Mouse (Mus musculus): ENCODE results near the gene Apoc4. TPM values are rescaled to one million over a fixed set of nuclear protein-coding genes. Genes with fewer than 3 reads are reported as not detected.

Gene Apoc4
- not detected in 2 replicates for polyA plus RNA-seq (2015; fragmentation: Nextera tagmentation; extraction: Ambion mirVana)

DNA sequence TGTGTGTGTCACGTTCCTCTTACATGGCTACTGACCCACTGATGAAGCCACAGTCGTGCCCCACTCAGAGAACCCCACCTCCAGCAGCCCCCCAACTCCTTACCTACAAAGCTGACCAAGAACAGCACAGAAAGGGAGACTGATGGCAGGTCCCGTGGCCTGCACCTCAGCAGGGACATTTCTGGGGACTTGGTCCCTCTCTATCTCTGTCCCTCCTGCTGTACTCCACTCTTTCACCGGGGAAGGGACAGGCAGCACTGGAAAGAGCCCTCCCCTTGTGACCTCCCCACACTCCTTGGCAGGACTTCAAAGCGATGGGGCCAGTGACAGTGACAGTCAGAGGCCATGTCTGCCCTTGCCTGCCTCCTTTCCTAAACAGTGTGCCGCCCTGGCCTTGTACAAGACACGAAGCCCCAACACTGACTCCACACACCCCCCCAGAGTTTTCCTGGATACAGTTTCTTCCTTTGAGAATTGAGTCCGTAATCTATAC is at the start of gene Apoc4, which contains the start of gene Gm44805:
Gene Apoc4 (minus strand): TSS at position 278 of the 493 bp plus-strand sequence.
Gene Gm44805 (minus strand): TSS at position 222 of the 493 bp plus-strand sequence.

DNA sequence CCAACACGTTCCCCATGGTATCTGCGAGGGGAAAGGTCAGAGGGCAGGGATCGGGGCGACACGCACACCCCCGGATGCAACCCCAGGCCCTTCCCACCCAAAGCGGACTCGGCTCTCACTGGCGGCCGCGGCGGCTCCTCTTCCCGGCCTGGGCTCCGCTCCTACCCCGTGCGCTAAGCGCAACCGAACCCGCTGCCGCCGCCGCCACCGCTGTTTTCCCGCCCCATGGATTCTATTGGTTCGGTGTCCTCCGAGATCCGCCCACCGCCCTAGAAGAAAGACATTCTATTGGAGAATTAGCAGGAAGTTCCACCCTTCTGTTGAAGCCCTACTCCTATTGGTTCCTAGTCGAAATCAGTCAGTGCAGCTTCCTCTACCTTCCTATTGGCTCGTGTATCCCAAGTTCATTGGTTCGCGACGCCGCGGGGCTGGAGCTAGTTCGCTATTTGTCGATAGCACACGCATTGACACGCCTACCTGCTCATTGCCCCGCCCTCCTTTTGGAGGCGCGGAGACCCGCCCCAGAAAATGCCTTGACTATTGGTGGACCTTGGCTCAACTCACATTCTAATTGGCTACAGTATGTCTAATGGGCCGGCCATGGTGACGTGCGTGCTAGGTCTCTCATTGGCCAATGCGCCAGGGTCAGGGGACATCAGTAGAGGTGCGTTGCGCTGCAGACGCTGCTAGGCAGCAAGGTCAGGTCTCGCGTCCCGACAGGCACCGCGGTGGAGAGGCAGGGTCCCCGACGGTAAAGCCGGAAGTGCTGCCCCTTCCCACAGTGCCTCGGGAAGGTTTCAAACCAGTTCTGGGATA is 34.2 kb upstream of the Apoc4 start, which contains the start of gene Tomm40:
Gene Tomm40 (minus strand): TSS at position 200 of the 816 bp plus-strand sequence.

DNA sequence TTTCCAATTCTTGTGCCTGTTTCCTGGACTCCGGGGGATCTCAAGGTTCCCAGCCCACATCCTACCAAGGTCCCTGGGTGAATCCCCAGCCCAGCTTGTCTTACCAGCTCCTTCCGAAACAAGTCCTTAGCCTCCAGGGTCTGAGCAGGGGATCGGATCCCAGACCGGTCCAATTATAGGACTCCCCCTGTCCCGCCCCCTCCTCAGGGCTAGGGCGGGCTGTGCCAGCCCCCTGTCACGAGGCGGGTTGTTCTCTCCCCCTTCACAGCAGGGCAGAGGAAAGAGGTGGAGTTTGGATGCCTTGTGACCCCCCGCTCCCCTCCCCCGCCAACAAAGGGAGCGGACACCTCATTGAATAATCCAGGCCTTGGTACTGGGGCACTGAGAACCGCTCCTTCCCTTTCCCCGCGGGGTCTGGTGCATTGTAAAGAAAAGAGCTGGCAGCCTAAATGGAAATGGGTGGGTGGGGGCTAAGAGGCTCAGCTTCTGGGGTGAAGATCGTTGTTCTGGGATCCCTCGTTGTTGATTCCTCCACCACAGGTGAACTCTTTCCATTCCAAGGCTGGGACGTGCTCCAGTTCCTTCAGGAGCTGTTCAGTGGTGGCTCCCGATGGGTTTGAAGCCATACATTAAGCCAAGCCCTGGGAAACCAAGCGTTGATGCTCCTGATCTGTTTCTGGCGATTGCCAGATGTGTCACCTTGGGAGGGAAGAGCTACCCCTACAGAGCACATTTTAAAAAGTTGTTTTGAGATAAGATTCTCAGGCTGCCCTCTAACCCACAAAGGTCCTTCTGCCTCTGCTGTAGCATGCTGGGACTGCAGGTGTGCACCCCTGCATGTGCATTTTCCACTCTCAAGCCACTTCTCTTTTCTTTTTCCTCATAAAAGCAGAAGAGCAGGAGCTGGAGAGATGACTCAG is 17.9 kb upstream of the Apoc4 start, which contains the start of gene Apoe:
Gene Apoe (minus strand): TSS at position 282 of the 920 bp plus-strand sequence.

DNA sequence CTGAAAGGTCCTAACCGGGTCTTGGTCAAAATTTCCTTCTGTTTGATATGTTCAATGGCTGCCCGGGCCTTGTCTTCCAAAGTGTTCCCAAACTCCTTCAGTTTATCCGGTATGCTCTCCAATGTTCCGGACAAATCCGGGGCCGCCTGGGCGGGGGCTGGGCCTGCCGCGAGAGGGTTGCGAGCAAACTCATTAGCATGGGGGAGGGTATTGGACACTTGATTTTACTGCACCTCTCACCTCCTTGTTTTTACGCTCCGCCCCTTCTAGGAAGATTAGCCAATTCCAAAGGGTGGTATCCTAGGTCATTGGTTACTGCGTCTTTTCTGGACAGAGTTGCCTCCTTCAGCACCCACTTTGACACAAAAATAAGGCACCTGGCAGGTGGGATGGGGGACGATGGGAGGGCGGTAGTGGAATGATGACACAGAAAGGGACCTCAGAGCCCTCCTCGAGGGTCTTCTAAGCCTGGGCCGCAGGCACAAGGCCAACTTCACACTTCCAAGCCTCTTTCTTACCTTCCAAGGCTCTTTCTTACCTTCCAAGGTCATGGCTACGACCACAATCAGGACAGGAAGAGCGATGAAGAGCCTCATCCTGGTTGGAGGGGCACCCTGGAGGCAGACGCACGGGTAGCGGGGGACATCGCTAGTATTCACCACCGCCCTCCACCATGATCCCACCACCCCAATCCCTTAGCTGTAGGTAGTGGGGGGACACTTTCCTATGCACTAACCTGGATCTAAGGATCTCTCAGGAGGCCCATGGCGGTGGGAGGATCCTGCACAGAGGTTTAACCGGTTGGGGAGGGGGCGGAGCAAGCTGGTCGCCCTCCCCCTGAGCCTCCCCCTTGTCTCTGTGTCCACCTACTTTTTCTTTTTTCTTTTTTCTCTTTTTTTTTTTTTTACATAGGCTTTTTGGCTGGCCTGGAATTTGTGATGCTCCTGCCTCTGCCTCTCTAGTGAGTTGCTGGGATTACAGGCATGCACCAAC is 10.9 kb upstream of the Apoc4 start, which contains the start of gene Apoc1:
Gene Apoc1 (minus strand): TSS at position 788 of the 993 bp plus-strand sequence.

DNA sequence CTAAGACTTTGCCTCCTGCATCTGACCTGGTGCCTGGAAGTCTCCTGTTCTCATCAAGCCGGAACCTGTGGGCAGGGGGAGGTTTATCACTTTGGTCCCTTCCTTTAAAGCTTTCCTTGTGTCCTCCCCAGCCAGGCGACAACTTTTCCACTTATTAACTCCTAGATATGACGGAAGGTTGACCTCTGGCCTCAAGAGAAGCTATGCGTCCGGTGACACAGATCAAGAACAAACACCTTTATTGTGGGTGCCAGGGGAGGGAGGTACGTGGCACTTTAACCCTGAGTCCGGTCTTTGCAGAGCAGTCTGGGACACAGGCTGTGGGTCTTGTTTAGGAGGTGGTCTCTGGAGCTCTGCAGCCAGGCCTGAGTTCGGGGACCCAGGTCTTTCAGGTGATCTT is 3.4 kb downstream of the Apoc4 start, which contains the start of gene Apoc2:
Gene Apoc2 (minus strand): TSS at position 70 of the 400 bp plus-strand sequence.

DNA sequence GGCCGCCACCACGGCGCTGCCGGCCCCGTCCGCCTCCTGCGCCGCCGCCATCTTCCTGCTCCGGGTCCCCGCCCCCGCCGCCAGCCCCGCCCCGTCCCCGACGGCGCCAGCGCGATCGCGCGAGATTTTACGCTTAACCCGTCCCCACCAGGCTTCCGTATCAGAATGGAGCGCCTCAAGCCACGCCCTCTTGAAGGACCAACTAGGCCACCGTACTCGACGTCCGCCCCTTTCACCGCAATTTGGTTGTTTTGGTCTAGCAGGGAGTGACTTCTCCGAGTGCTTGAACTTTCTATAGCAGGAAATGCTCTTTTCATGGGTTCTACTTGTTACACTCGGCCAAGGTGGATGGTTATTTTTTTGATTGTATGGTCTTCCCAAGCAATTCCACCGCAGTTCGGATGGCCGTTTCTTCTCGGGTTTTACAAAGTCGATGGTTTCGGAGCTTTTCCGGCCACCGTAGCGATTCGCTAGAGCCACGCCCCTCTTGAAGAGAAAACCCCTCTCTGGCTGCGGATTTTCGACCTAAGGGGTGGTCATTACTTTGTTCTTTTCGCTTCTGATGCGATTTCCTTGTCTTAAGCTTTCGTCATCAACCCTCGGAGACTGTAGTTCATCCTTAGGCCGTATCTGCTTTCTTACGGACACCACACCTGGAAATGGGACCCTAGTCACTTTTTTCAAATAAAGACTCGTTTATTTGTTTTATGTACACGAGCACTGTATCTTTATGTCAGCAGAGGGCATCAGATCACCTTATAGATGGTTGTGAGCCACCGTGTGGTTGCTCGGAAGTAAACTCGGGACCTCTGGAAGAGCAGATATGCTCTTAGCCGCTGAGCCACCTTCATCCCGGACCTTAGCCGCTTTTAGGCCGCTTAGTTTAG is 16.1 kb downstream of the Apoc4 start, which contains the start of gene Clptm1:
Gene Clptm1 (minus strand): TSS at position 79 of the 887 bp plus-strand sequence.

DNA sequence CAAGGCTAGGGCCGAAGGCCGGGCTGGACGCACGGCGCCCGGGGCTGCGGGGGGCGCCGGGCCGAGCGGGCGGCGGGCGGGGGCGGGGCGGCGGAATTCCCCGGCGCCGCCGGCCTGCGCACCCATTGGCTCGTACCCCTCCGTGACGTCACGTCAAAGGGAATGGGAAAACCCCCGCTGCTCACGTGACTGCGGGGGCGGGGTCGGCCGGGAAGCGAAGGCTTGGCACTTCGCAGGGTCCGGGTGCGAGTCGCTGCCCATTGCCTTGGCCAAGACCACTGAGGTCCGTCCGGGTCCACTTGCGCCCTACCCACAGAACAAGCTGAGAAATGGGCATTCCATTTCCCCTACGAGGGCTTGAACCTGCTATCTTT is 51.9 kb downstream of the Apoc4 start, which contains the start of gene Relb:
Gene Relb (minus strand): TSS at position 78 of the 374 bp plus-strand sequence.

Other genes with a start within 250 kb of the Apoc4 start
- 20.9 and 23.9 TPM in 2 replicates for gene Mark4, start 222.7 kb downstream of the Apoc4 start, polyA plus RNA-seq (2015; fragmentation: Nextera tagmentation; extraction: Ambion mirVana)
- gene Exoc3l2, start 218.1 kb downstream of the Apoc4 start, polyA plus RNA-seq (2015; fragmentation: Nextera tagmentation; extraction: Ambion mirVana): 3.6 and 3.9 TPM in 2 replicates
- gene Bloc1s3, start 173.1 kb downstream of the Apoc4 start, polyA plus RNA-seq (2015; fragmentation: Nextera tagmentation; extraction: Ambion mirVana): 4.4 and 5.5 TPM in 2 replicates
- gene Trappc6a, start 173.1 kb downstream of the Apoc4 start, polyA plus RNA-seq (2015; fragmentation: Nextera tagmentation; extraction: Ambion mirVana): 36.9 and 39.7 TPM in 2 replicates
- 1.4 and 2.5 TPM in 2 replicates for gene Nkpd1, start 163.6 kb downstream of the Apoc4 start, polyA plus RNA-seq (2015; fragmentation: Nextera tagmentation; extraction: Ambion mirVana)
- 40.4 and 42.7 TPM in 2 replicates for gene Ppp1r37, start 118.4 kb downstream of the Apoc4 start, polyA plus RNA-seq (2015; fragmentation: Nextera tagmentation; extraction: Ambion mirVana)
- gene Zfp296, start 104.2 kb downstream of the Apoc4 start, polyA plus RNA-seq (2015; fragmentation: Nextera tagmentation; extraction: Ambion mirVana): 0.15 TPM in 1 of 2 replicates, not detected in the other
- gene Gemin7, start 103.9 kb downstream of the Apoc4 start, polyA plus RNA-seq (2015; fragmentation: Nextera tagmentation; extraction: Ambion mirVana): 160 and 163 TPM in 2 replicates
- gene Clasrp, start 77.0 kb downstream of the Apoc4 start, polyA plus RNA-seq (2015; fragmentation: Nextera tagmentation; extraction: Ambion mirVana): 58.6 and 67.4 TPM in 2 replicates
- 8.2 and 9.2 TPM in 2 replicates for gene Relb, start 52.0 kb downstream of the Apoc4 start, polyA plus RNA-seq (2015; fragmentation: Nextera tagmentation; extraction: Ambion mirVana)
- gene Clptm1, start 16.4 kb downstream of the Apoc4 start, polyA plus RNA-seq (2015; fragmentation: Nextera tagmentation; extraction: Ambion mirVana): 168 and 169 TPM in 2 replicates
- gene Apoc2, start 3.5 kb downstream of the Apoc4 start, polyA plus RNA-seq (2015; fragmentation: Nextera tagmentation; extraction: Ambion mirVana): 0.68 and 1.0 TPM in 2 replicates
- not detected in 2 replicates for gene Gm44805, start 56 bp downstream of the Apoc4 start, polyA plus RNA-seq (2015; fragmentation: Nextera tagmentation; extraction: Ambion mirVana)
- 20.8 and 34.8 TPM in 2 replicates for gene Apoc1, start 11.2 kb upstream of the Apoc4 start, polyA plus RNA-seq (2015; fragmentation: Nextera tagmentation; extraction: Ambion mirVana)
- gene Apoe, start 17.7 kb upstream of the Apoc4 start, polyA plus RNA-seq (2015; fragmentation: Nextera tagmentation; extraction: Ambion mirVana): 4,011 and 4,143 TPM in 2 replicates
- gene Tomm40, start 34.0 kb upstream of the Apoc4 start, polyA plus RNA-seq (2015; fragmentation: Nextera tagmentation; extraction: Ambion mirVana): 179 and 192 TPM in 2 replicates
- 52.6 and 57.8 TPM in 2 replicates for gene Nectin2, start 69.0 kb upstream of the Apoc4 start, polyA plus RNA-seq (2015; fragmentation: Nextera tagmentation; extraction: Ambion mirVana)
- gene Bcam, start 89.5 kb upstream of the Apoc4 start, polyA plus RNA-seq (2015; fragmentation: Nextera tagmentation; extraction: Ambion mirVana): 38.7 and 44.4 TPM in 2 replicates
- 0.68 and 0.80 TPM in 2 replicates for gene Cblc, start 115.3 kb upstream of the Apoc4 start, polyA plus RNA-seq (2015; fragmentation: Nextera tagmentation; extraction: Ambion mirVana)
- 0.94 and 1.2 TPM in 2 replicates for gene Bcl3, start 141.3 kb upstream of the Apoc4 start, polyA plus RNA-seq (2015; fragmentation: Nextera tagmentation; extraction: Ambion mirVana)
- gene Gm19345, start 170.5 kb upstream of the Apoc4 start, polyA plus RNA-seq (2015; fragmentation: Nextera tagmentation; extraction: Ambion mirVana): 17.7 and 18.9 TPM in 2 replicates
- 0.43 and 0.71 TPM in 2 replicates for gene Ceacam16, start 179.8 kb upstream of the Apoc4 start, polyA plus RNA-seq (2015; fragmentation: Nextera tagmentation; extraction: Ambion mirVana)
- not detected in 2 replicates for gene Ceacam19, start 206.5 kb upstream of the Apoc4 start, polyA plus RNA-seq (2015; fragmentation: Nextera tagmentation; extraction: Ambion mirVana)
- gene Pvr, start 239.7 kb upstream of the Apoc4 start, polyA plus RNA-seq (2015; fragmentation: Nextera tagmentation; extraction: Ambion mirVana): 7.1 and 8.5 TPM in 2 replicates